Mouse (Mus musculus) ovary, adult 10 weeks (tissue): Measurements from ENCODE around the gene Lin7b. TPM values are rescaled to one million over a fixed set of nuclear protein-coding genes. Genes with fewer than 3 reads are reported as not detected.

Experiments
- polyA plus RNA-seq: library from polyadenylated mRNA; stranded (reverse); fragments of 350-450 nt; fragmentation: Illumina TruSeq; extraction: RNeasy Lipid Tissue Mini Kit (QIAGEN cat#74804); gene quantifications from one replicate; pipeline ENCODE4 v1.2.3, GENCODE M21; 2014

Gene Lin7b
- polyA plus RNA-seq, result not detected

GRCm38 (mm10) chr7:45370475-45371311 lies at the start of gene Lin7b:
Lin7b (minus strand) TSS chr7:45370583.

GRCm38 (mm10) chr7:45413113-45413863 lies 42.9 kb upstream of the Lin7b start, which contains the start of gene Ntf5:
Ntf5 (plus strand) TSS chr7:45413695.

GRCm38 (mm10) chr7:45405091-45406075 lies 35.0 kb upstream of the Lin7b start, which contains the start of gene Kcna7:
Kcna7 (plus strand) TSS chr7:45405653.

GRCm38 (mm10) chr7:45395578-45396336 lies 25.4 kb upstream of the Lin7b start, which contains the start of gene Snrnp70:
Snrnp70 (minus strand) TSS chr7:45395742.

GRCm38 (mm10) chr7:45366652-45367019 lies 3.7 kb downstream of the Lin7b start, which contains the start of gene Ppfia3:
Ppfia3 (minus strand) TSS chr7:45367019.

GRCm38 (mm10) chr7:45335056-45335455 lies 35.3 kb downstream of the Lin7b start, which contains the start of gene Hrc:
Hrc (plus strand) TSS chr7:45335290.

GRCm38 (mm10) chr7:45333431-45333982 lies 36.9 kb downstream of the Lin7b start, which contains the start of gene Trpm4:
Trpm4 (minus strand) TSS chr7:45333780.

Other genes with a start within 250 kb of the Lin7b start
- gene Rps11, start 246.1 kb downstream of the Lin7b start, polyA plus RNA-seq, result 474 TPM
- gene Rpl13a, start 241.8 kb downstream of the Lin7b start, polyA plus RNA-seq, result 557 TPM
- gene Gm45713, start 234.4 kb downstream of the Lin7b start, polyA plus RNA-seq, result not detected
- 3.9 TPM for gene Flt3l, start 234.2 kb downstream of the Lin7b start, polyA plus RNA-seq
- gene Pih1d1, start 216.3 kb downstream of the Lin7b start, polyA plus RNA-seq, result 2.1 TPM
- gene Aldh16a1, start 216.0 kb downstream of the Lin7b start, polyA plus RNA-seq, result 0.88 TPM
- not detected for gene Slc17a7, start 206.6 kb downstream of the Lin7b start, polyA plus RNA-seq
- gene Gfy, start 191.0 kb downstream of the Lin7b start, polyA plus RNA-seq, result not detected
- not detected for gene Pth2, start 189.6 kb downstream of the Lin7b start, polyA plus RNA-seq
- not detected for gene Ccdc155, start 165.7 kb downstream of the Lin7b start, polyA plus RNA-seq
- not detected for gene Dkkl1, start 158.4 kb downstream of the Lin7b start, polyA plus RNA-seq
- 10.9 TPM for gene Tead2, start 154.8 kb downstream of the Lin7b start, polyA plus RNA-seq
- not detected for gene Cd37, start 131.5 kb downstream of the Lin7b start, polyA plus RNA-seq
- gene Slc6a16, start 129.5 kb downstream of the Lin7b start, polyA plus RNA-seq, result not detected
- not detected for gene Slc6a21, start 93.1 kb downstream of the Lin7b start, polyA plus RNA-seq
- gene Trpm4, start 36.8 kb downstream of the Lin7b start, polyA plus RNA-seq, result 0.46 TPM
- 0.31 TPM for gene Hrc, start 35.3 kb downstream of the Lin7b start, polyA plus RNA-seq
- not detected for gene Ppfia3, start 3.6 kb downstream of the Lin7b start, polyA plus RNA-seq
- 78.5 TPM for gene Snrnp70, start 25.2 kb upstream of the Lin7b start, polyA plus RNA-seq
- not detected for gene Kcna7, start 35.1 kb upstream of the Lin7b start, polyA plus RNA-seq
- gene Ntf5, start 43.1 kb upstream of the Lin7b start, polyA plus RNA-seq, result 2.6 TPM
- gene Lhb, start 50.2 kb upstream of the Lin7b start, polyA plus RNA-seq, result not detected
- gene Gys1, start 64.3 kb upstream of the Lin7b start, polyA plus RNA-seq, result 4.5 TPM
- 2.1 TPM for gene Ruvbl2, start 67.5 kb upstream of the Lin7b start, polyA plus RNA-seq
- gene Ftl1, start 89.3 kb upstream of the Lin7b start, polyA plus RNA-seq, result 0.88 TPM
- 1.9 TPM for gene Bax, start 96.3 kb upstream of the Lin7b start, polyA plus RNA-seq
- 2.3 TPM for gene Tulp2, start 111.3 kb upstream of the Lin7b start, polyA plus RNA-seq
- gene Gm45808, start 116.2 kb upstream of the Lin7b start, polyA plus RNA-seq, result not detected
- gene Dhdh, start 118.2 kb upstream of the Lin7b start, polyA plus RNA-seq, result 28.5 TPM
- 55.5 TPM for gene Nucb1, start 139.8 kb upstream of the Lin7b start, polyA plus RNA-seq
- 2.3 TPM for gene Ppp1r15a, start 155.7 kb upstream of the Lin7b start, polyA plus RNA-seq
- 0.43 TPM for gene Plekha4, start 155.7 kb upstream of the Lin7b start, polyA plus RNA-seq
- gene Hsd17b14, start 184.3 kb upstream of the Lin7b start, polyA plus RNA-seq, result not detected
- 2.1 TPM for gene Bcat2, start 199.6 kb upstream of the Lin7b start, polyA plus RNA-seq
- gene Fgf21, start 244.9 kb upstream of the Lin7b start, polyA plus RNA-seq, result not detected
- gene Fut1, start 246.7 kb upstream of the Lin7b start, polyA plus RNA-seq, result not detected